Mouse (Mus musculus): ENCODE data around the gene 4930550C14Rik. TPM values are rescaled to one million over a fixed set of nuclear protein-coding genes. Genes with fewer than 3 reads are reported as not detected.

The 4930550C14Rik gene
- 0.40 and 0.55 TPM in 2 replicates for polyA plus RNA-seq (2015; fragmentation: Nextera tagmentation; extraction: Ambion mirVana)

- 38% methylated on average over 11 of the region's 11 CpGs for WGBS (ENCODE audit: insufficient replicate concordance)
- Histone ChIP-seq H3K27me3 (ENCODE audit: control insufficient read depth, insufficient read depth, low read depth, low read length) (no peaks in the 10 kb centered on the region), H3K4me1 (ENCODE audit: control insufficient read depth, low read depth, low read length) (no peaks in the 10 kb centered on the region; the same call in 1 of the 2 replicates), H3K27ac (ENCODE audit: low read length) (no peak within 1 kb of the TSS), H3K36me3 (ENCODE audit: control insufficient read depth, insufficient read depth) (no peaks in the 10 kb centered on the region), H3K9me3 (replicated peaks; ENCODE audit: control insufficient read depth, low read length) (no peaks in the 10 kb centered on the region), H3K9ac (ENCODE audit: low read depth, low read length) (no peak within 1 kb of the TSS), H3K4me2 (ENCODE audit: low read depth, low read length) (no peak within 1 kb of the TSS), H3K4me3 (ENCODE audit: low read depth, low read length) (no peak within 1 kb of the TSS)
- ATAC-seq (ENCODE audit: low read depth), result no peak
Observed at GRCm38 (mm10) chr9:53402291-53402711, at the start of gene 4930550C14Rik. TSS of gene 4930550C14Rik (plus strand) at chr9:53402325.

- Histone ChIP-seq H3K9me3 (replicated peaks; ENCODE audit: control insufficient read depth, low read length) (no peaks in the 10 kb centered on the region), H3K9ac (ENCODE audit: low read depth, low read length) (no peak overlapping the region), H3K27ac (ENCODE audit: low read length) (no peak overlapping the region), H3K4me1 (ENCODE audit: control insufficient read depth, low read depth, low read length) (no peaks in the 10 kb centered on the region), H3K27me3 (ENCODE audit: control insufficient read depth, insufficient read depth, low read depth, low read length) (no peaks in the 10 kb centered on the region), H3K36me3 (ENCODE audit: control insufficient read depth, insufficient read depth) (no peaks in the 10 kb centered on the region), H3K4me3 (ENCODE audit: low read depth, low read length) (no peak overlapping the region), H3K4me2 (ENCODE audit: low read depth, low read length) (no peak overlapping the region)
- 75% methylated on average over 5 of the region's 5 CpGs for WGBS (ENCODE audit: insufficient replicate concordance)
- no peak for ATAC-seq (ENCODE audit: low read depth)
Observed at GRCm38 (mm10) chr9:53353161-53353560, 49.0 kb upstream of the 4930550C14Rik start.

- Histone ChIP-seq H3K27ac (ENCODE audit: low read length) (peak overlapping the region; percentile 45), H3K9ac (ENCODE audit: low read depth, low read length) (no peak overlapping the region), H3K4me1 (ENCODE audit: control insufficient read depth, low read depth, low read length) (no peaks in the 10 kb centered on the region), H3K9me3 (replicated peaks; ENCODE audit: control insufficient read depth, low read length) (no peaks in the 10 kb centered on the region), H3K4me3 (ENCODE audit: low read depth, low read length) (0 out of 2 replicates have a peak overlapping the region, but pooled peaks have one; percentile 5), H3K36me3 (ENCODE audit: control insufficient read depth, insufficient read depth) (no peaks in the 10 kb centered on the region), H3K27me3 (ENCODE audit: control insufficient read depth, insufficient read depth, low read depth, low read length) (no peaks in the 10 kb centered on the region), H3K4me2 (ENCODE audit: low read depth, low read length) (peak overlapping the region; percentile 31; the same call in 1 of the 2 replicates)
- peak; percentile 91 for ATAC-seq (ENCODE audit: low read depth)
- WGBS (ENCODE audit: insufficient replicate concordance), result 26% methylated on average over 14 of the region's 14 CpGs
Observed at GRCm38 (mm10) chr9:53356219-53357155, 45.6 kb upstream of the 4930550C14Rik start.

DNA sequence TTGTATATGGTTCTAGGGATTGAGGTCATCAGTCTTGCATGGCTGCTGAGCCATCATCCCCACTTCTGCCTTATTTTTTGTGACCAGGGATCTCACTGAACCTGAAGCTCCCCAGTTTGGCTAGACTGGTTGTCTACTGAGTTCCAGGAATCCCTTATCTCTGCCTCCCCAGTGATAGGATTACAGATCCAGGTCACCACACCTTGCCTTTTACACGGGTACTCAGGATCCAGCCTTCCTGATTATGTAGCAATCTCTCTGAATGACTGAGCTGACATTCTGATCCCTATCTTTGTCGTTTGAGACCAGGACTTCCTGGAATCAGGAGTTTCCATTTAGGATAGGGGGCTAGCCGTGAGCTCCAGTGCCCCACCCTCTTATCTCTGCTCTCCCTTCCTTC is 30.8 kb upstream of the 4930550C14Rik start:
- no peak for ATAC-seq (ENCODE audit: low read depth)
- WGBS (ENCODE audit: insufficient replicate concordance), result 17% methylated on average over 3 of the region's 3 CpGs
- Histone ChIP-seq H3K4me2 (ENCODE audit: low read depth, low read length) (no peak overlapping the region), H3K27ac (ENCODE audit: low read length) (no peak overlapping the region), H3K27me3 (ENCODE audit: control insufficient read depth, insufficient read depth, low read depth, low read length) (no peaks in the 10 kb centered on the region), H3K4me1 (ENCODE audit: control insufficient read depth, low read depth, low read length) (no peaks in the 10 kb centered on the region), H3K4me3 (ENCODE audit: low read depth, low read length) (no peak overlapping the region), H3K36me3 (ENCODE audit: control insufficient read depth, insufficient read depth) (no peaks in the 10 kb centered on the region), H3K9ac (ENCODE audit: low read depth, low read length) (no peak overlapping the region), H3K9me3 (replicated peaks; ENCODE audit: control insufficient read depth, low read length) (no peaks in the 10 kb centered on the region)

DNA sequence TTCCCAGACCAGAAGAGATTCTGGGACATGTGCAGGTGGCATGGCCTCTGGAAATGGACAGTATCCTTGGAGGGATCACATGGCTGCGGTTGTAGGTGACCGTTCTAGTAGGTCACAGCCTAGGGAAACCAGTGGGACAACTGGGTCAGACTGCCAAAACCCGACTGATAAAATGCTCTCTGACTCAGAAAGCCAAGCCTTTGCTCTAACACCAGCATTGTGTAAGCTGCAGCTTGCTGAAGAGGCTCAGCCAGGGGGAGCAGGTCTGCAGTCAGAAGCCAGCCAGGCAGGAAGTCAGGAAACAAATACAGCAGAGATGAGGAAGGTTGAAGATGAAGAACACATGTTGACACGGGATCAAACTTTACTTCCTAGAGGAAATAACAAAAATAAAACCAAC is 26.2 kb upstream of the 4930550C14Rik start:
- 53% methylated on average over 4 of the region's 4 CpGs for WGBS (ENCODE audit: insufficient replicate concordance)
- no peak for ATAC-seq (ENCODE audit: low read depth)
- no peak overlapping the region for H3K4me2 ChIP-seq (ENCODE audit: low read depth, low read length)
- H3K9ac ChIP-seq (ENCODE audit: low read depth, low read length), result no peak overlapping the region
- H3K4me1 ChIP-seq (ENCODE audit: control insufficient read depth, low read depth, low read length), result no peaks in the 10 kb centered on the region
- no peak overlapping the region for H3K27ac ChIP-seq (ENCODE audit: low read length)
- no peak overlapping the region for H3K4me3 ChIP-seq (ENCODE audit: low read depth, low read length)
- no peaks in the 10 kb centered on the region for H3K36me3 ChIP-seq (ENCODE audit: control insufficient read depth, insufficient read depth)
- no peaks in the 10 kb centered on the region for H3K27me3 ChIP-seq (ENCODE audit: control insufficient read depth, insufficient read depth, low read depth, low read length)
- H3K9me3 ChIP-seq (replicated peaks; ENCODE audit: control insufficient read depth, low read length), result no peaks in the 10 kb centered on the region

DNA sequence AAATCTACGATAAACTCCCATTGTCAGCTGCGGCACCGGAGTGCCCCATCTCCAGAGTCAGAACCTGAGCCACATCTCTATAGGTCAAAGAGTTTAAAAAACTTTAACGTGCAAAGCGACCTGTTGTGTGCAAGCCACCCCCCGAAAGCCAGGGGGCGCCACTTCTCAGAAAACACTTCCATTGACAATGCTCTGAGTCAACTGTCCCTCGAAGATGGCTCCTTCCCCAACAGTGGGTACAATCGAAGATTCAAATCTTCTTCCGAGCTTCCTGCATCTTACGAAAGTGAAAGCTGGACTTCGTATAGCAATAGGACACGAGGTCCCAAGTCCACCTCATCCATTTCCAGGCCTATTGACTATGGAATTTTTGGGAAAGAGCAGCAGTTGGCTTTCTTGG is 25.3 kb upstream of the 4930550C14Rik start:
- Histone ChIP-seq H3K9me3 (replicated peaks; ENCODE audit: control insufficient read depth, low read length) (no peaks in the 10 kb centered on the region), H3K27ac (ENCODE audit: low read length) (no peak overlapping the region), H3K4me3 (ENCODE audit: low read depth, low read length) (no peak overlapping the region), H3K9ac (ENCODE audit: low read depth, low read length) (no peak overlapping the region), H3K4me1 (ENCODE audit: control insufficient read depth, low read depth, low read length) (no peaks in the 10 kb centered on the region), H3K4me2 (ENCODE audit: low read depth, low read length) (no peak overlapping the region), H3K27me3 (ENCODE audit: control insufficient read depth, insufficient read depth, low read depth, low read length) (no peaks in the 10 kb centered on the region), H3K36me3 (ENCODE audit: control insufficient read depth, insufficient read depth) (no peaks in the 10 kb centered on the region)
- no peak for ATAC-seq (ENCODE audit: low read depth)
- 73% methylated on average over 13 of the region's 13 CpGs for WGBS (ENCODE audit: insufficient replicate concordance)

GRCm38 (mm10) chr9:53377597-53377996 is 24.5 kb upstream of the 4930550C14Rik start:
- Histone ChIP-seq H3K27ac (ENCODE audit: low read length) (no peak overlapping the region), H3K4me2 (ENCODE audit: low read depth, low read length) (no peak overlapping the region), H3K36me3 (ENCODE audit: control insufficient read depth, insufficient read depth) (no peaks in the 10 kb centered on the region), H3K4me1 (ENCODE audit: control insufficient read depth, low read depth, low read length) (no peaks in the 10 kb centered on the region), H3K27me3 (ENCODE audit: control insufficient read depth, insufficient read depth, low read depth, low read length) (no peaks in the 10 kb centered on the region), H3K4me3 (ENCODE audit: low read depth, low read length) (no peak overlapping the region), H3K9me3 (replicated peaks; ENCODE audit: control insufficient read depth, low read length) (no peaks in the 10 kb centered on the region), H3K9ac (ENCODE audit: low read depth, low read length) (no peak overlapping the region)
- ATAC-seq (ENCODE audit: low read depth), result no peak
- WGBS (ENCODE audit: insufficient replicate concordance), result 36% methylated on average over 5 of the region's 5 CpGs

DNA sequence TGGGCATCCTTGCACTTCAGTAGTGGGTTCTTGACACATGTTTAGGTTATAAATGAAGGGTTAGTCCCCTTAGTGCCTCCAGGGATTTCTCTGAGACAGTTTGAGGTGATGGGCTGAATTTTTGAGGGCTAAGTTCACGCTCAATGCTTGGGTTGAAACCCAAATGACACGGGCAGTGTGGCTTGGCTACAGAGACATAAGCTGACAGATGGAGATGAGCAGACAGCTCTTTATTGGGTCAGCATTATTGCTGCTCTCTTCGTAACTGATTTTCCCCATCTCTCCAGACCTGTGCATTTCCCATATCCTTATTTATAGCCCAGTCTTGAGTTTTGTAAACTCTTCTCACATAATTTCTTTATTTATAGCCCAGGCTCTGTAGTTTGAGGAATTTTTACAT is 24.0 kb upstream of the 4930550C14Rik start:
- ATAC-seq (ENCODE audit: low read depth), result no peak
- Histone ChIP-seq H3K36me3 (ENCODE audit: control insufficient read depth, insufficient read depth) (no peaks in the 10 kb centered on the region), H3K4me2 (ENCODE audit: low read depth, low read length) (no peak overlapping the region), H3K4me1 (ENCODE audit: control insufficient read depth, low read depth, low read length) (no peaks in the 10 kb centered on the region), H3K4me3 (ENCODE audit: low read depth, low read length) (no peak overlapping the region), H3K27me3 (ENCODE audit: control insufficient read depth, insufficient read depth, low read depth, low read length) (no peaks in the 10 kb centered on the region; the same call in 1 of the 2 replicates), H3K27ac (ENCODE audit: low read length) (no peak overlapping the region), H3K9ac (ENCODE audit: low read depth, low read length) (no peak overlapping the region), H3K9me3 (replicated peaks; ENCODE audit: control insufficient read depth, low read length) (no peaks in the 10 kb centered on the region)
- 52% methylated on average over 3 of the region's 3 CpGs for WGBS (ENCODE audit: insufficient replicate concordance)

- H3K27ac ChIP-seq (ENCODE audit: low read length), result no peak overlapping the region
- ATAC-seq (ENCODE audit: low read depth), result no peak
- 31% methylated on average over 2 of the region's 2 CpGs for WGBS (ENCODE audit: insufficient replicate concordance)
- H3K9me3 ChIP-seq (replicated peaks; ENCODE audit: control insufficient read depth, low read length), result no peaks in the 10 kb centered on the region
- H3K36me3 ChIP-seq (ENCODE audit: control insufficient read depth, insufficient read depth), result no peaks in the 10 kb centered on the region
- H3K4me1 ChIP-seq (ENCODE audit: control insufficient read depth, low read depth, low read length), result no peaks in the 10 kb centered on the region
- H3K9ac ChIP-seq (ENCODE audit: low read depth, low read length), result no peak overlapping the region
- H3K4me3 ChIP-seq (ENCODE audit: low read depth, low read length), result no peak overlapping the region
- peaks cover 6% of the 10 kb centered on the region for H3K27me3 ChIP-seq (ENCODE audit: control insufficient read depth, insufficient read depth, low read depth, low read length)
- H3K4me2 ChIP-seq (ENCODE audit: low read depth, low read length), result no peak overlapping the region
Observed at GRCm38 (mm10) chr9:53380595-53380994, 21.5 kb upstream of the 4930550C14Rik start.

All from liver, embryonic 16.5 days (tissue).